Mouse (Mus musculus) kidney, embryonic 14.5 days (tissue): Measurements from ENCODE around the gene Rhoj. TPM values are rescaled to one million over a fixed set of nuclear protein-coding genes. Genes with fewer than 3 reads are reported as not detected.

Source experiments
- ATAC-seq: fragments of 200-750 bp; cut with Nextera tagmentation; 2 replicates; pipeline ENCODE4 v1.8.0; 2017; ENCODE audit warnings: moderate number of reproducible peaks, mild to moderate bottlenecking, moderate TSS enrichment, moderate library complexity; ENCODE audit not compliant: low FRiP score, low TSS enrichment
- H3K27ac ChIP-seq: fragments of 300-500 bp; sonication (generic); 2 replicates; pipeline ENCODE4 v1.5.1; 2014; ENCODE audit warnings: low read depth, mild to moderate bottlenecking, low read length, moderate library complexity, mixed read lengths
- H3K27me3 ChIP-seq: fragments of 300-500 bp; sonication (generic); 2 replicates; pipeline ENCODE4 v1.6.1; 2014; ENCODE audit warnings: mild to moderate bottlenecking, low read length; ENCODE audit not compliant: control insufficient read depth, insufficient read depth
- H3K36me3 ChIP-seq: fragments of 300-500 bp; sonication (generic); 2 replicates; pipeline ENCODE4 v1.6.1; 2014; ENCODE audit warnings: low read length, mixed read lengths; ENCODE audit not compliant: control insufficient read depth, insufficient read depth
- H3K4me1 ChIP-seq: fragments of 300-500 bp; sonication (generic); 2 replicates; pipeline ENCODE4 v1.6.1; 2014; ENCODE audit warnings: low read length, mixed read lengths; ENCODE audit not compliant: control insufficient read depth, insufficient read depth
- H3K4me2 ChIP-seq: fragments of 300-500 bp; sonication (generic); replicated peaks from 2 replicates; pipeline ENCODE4 v1.6.1; 2014; ENCODE audit warnings: low read depth, mild to moderate bottlenecking, low read length
- H3K4me3 ChIP-seq: fragments of 300-500 bp; sonication (generic); 2 replicates; pipeline ENCODE4 v1.5.1; 2014; ENCODE audit warnings: mild to moderate bottlenecking, low read length
- H3K9ac ChIP-seq: fragments of 300-500 bp; sonication (generic); 2 replicates; pipeline ENCODE4 v1.6.1; 2014; ENCODE audit warnings: low read depth, mild to moderate bottlenecking, low read length, moderate library complexity
- H3K9me3 ChIP-seq: fragments of 300-500 bp; sonication (generic); 2 replicates; pipeline ENCODE4 v1.6.1; 2016; ENCODE audit warnings: low read length; ENCODE audit not compliant: control insufficient read depth
- WGBS: fragments of 180-500 bp; shearing (Covaris S2); extraction: QIAGEN DNeasy Blood & Tissue Kit; methylation state at CpG from one replicate; pipeline ENCODE4 v1.1.7; 2014; 5-methylcytosine and 5-hydroxymethylcytosine counted together
- polyA plus RNA-seq: library from polyadenylated mRNA; unstranded; fragments of >200 nt; fragmentation: Nextera tagmentation; extraction: Ambion mirVana; gene quantifications from 2 replicates; pipeline ENCODE4 v1.2.1, GENCODE M21; 2014

Gene Rhoj
- polyA plus RNA-seq, 1 experiment from 2014 or later: 45.7 TPM

- Histone ChIP-seq H3K27me3 (no peaks in the 10 kb centered on the region), H3K36me3 (no peaks in the 10 kb centered on the region), H3K9ac (no peak overlapping the region), H3K27ac (no peak overlapping the region), H3K4me3 (no peak overlapping the region), H3K9me3 (no peaks in the 10 kb centered on the region), H3K4me1 (peaks cover 8% of the 10 kb centered on the region), H3K4me2 (no peak overlapping the region)
- ATAC-seq: no peak
- WGBS: 90% methylated on average over 4 of the region's 4 CpGs
Observed at GRCm38 (mm10) chr12:75357781-75358180, 49.7 kb downstream of the Rhoj start.

DNA sequence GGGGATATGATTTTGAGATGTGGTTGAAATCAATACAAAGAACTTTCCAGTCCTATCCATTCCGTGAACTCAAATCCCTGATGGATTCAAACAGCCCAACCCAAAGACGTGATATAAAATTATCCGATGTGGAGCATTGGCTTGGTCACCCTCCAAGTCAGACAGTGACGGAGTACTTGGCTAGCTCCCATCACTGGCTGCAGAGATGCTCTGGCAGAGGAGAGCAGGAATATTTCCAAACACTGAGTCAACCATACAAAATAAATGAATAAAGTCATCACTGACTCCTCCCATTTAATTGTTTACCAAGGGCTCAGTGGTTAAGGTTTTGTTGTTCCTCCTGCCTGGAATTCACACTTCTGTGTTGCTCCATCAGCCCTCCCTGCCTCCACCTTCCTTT, 50.6 kb downstream of the Rhoj start:
- no peaks in the 10 kb centered on the region for H3K27me3 ChIP-seq
- H3K36me3 ChIP-seq: no peaks in the 10 kb centered on the region
- no peaks in the 10 kb centered on the region for H3K9me3 ChIP-seq
- peaks cover 8% of the 10 kb centered on the region for H3K4me1 ChIP-seq
- H3K9ac ChIP-seq: no peak overlapping the region
- no peak overlapping the region for H3K4me2 ChIP-seq
- no peak overlapping the region for H3K27ac ChIP-seq
- no peak overlapping the region for H3K4me3 ChIP-seq
- ATAC-seq: no peak
- WGBS: 80% methylated on average over 4 of the region's 4 CpGs

DNA sequence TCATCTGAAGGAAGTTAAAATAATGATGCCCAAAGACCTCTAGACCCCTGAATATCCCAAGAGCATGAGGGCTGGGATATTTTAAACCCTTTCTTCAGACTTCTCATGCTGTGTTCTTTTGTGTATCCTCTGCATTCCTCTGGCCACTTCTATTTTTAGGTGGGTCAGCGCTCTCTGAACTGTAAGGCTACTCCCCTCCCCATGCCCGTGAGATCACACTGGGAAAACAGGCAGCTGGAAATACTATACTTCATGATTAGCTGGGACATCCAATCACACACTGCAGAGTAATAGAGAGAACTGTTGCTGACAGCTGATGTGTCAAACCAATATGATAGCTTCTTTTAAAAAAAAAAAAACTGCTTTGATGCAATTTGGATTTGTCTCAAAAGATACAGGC, 51.4 kb downstream of the Rhoj start:
- Histone ChIP-seq H3K36me3 (no peaks in the 10 kb centered on the region), H3K4me1 (peaks cover 8% of the 10 kb centered on the region), H3K9ac (no peak overlapping the region), H3K9me3 (no peaks in the 10 kb centered on the region), H3K27ac (no peak overlapping the region; the same call in 1 of the 2 replicates), H3K4me3 (no peak overlapping the region), H3K27me3 (no peaks in the 10 kb centered on the region), H3K4me2 (no peak overlapping the region)
- WGBS: 19% methylated on average over 2 of the region's 2 CpGs
- ATAC-seq: peak; percentile 74

GRCm38 (mm10) chr12:75359921-75360482, 51.9 kb downstream of the Rhoj start:
- Histone ChIP-seq H3K4me2 (no peak overlapping the region), H3K4me3 (no peak overlapping the region), H3K36me3 (no peaks in the 10 kb centered on the region), H3K27ac (no peak overlapping the region; the same call in 1 of the 2 replicates), H3K9me3 (no peaks in the 10 kb centered on the region), H3K27me3 (no peaks in the 10 kb centered on the region), H3K9ac (no peak overlapping the region), H3K4me1 (peaks cover 8% of the 10 kb centered on the region)
- no peak for ATAC-seq
- WGBS: 52% methylated on average over 5 of the region's 5 CpGs

DNA sequence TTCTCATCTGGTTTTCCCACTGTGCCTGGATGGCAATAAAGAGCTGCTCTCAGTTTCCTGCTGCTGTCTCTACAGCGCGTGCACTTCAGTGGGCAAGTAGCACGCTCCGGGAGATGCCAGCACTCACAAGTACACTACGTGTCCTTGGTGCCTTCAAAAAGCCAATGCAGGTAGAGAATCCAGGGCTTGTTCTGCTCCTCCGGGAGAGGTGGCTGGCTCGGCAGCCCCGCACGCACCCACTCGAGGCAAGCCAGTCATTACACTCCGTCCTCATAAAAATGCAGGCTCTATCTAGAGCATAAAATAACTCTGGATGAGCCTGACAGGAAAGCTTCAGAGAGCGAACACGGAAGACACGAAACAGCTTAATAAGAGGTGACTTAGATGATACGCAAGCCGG, 54.3 kb downstream of the Rhoj start:
- 95% methylated on average over 16 of the region's 16 CpGs for WGBS
- Histone ChIP-seq H3K4me1 (peaks cover 8% of the 10 kb centered on the region), H3K9ac (no peak overlapping the region), H3K4me2 (no peak overlapping the region), H3K4me3 (no peak overlapping the region), H3K9me3 (no peaks in the 10 kb centered on the region), H3K36me3 (no peaks in the 10 kb centered on the region), H3K27ac (no peak overlapping the region), H3K27me3 (no peaks in the 10 kb centered on the region)
- no peak for ATAC-seq

DNA sequence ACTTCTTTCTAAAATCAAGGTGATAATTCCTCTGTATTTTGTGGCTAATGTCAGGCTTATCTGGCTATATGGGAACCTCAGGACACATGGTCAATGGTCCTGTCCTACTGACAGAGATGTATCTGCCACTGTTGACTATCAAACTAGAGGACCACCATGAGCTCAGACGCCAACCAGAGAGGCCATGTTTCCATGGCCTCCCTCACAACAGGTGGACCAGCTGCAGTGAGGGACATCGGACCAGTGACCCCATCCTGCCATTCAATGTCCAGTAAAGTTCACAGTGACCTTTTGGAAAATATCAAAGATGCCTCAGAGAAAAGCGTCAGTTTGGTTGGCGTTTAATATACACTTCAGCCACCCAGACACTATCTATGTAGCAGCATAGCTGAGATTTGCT, 56.3 kb downstream of the Rhoj start:
- no peak overlapping the region for H3K4me3 ChIP-seq
- 94% methylated on average over 4 of the region's 4 CpGs for WGBS
- no peak overlapping the region for H3K9ac ChIP-seq
- H3K27me3 ChIP-seq: no peaks in the 10 kb centered on the region
- H3K4me1 ChIP-seq: peaks cover 11% of the 10 kb centered on the region
- no peak overlapping the region for H3K27ac ChIP-seq
- no peaks in the 10 kb centered on the region for H3K9me3 ChIP-seq
- ATAC-seq: no peak
- no peaks in the 10 kb centered on the region for H3K36me3 ChIP-seq
- no peak overlapping the region for H3K4me2 ChIP-seq

GRCm38 (mm10) chr12:75365621-75366124, 57.6 kb downstream of the Rhoj start:
- H3K36me3 ChIP-seq: no peaks in the 10 kb centered on the region
- H3K9me3 ChIP-seq: no peaks in the 10 kb centered on the region
- ATAC-seq: no peak
- 82% methylated on average over 14 of the region's 14 CpGs for WGBS
- H3K27ac ChIP-seq: no peak overlapping the region
- H3K4me3 ChIP-seq: no peak overlapping the region
- no peak overlapping the region for H3K9ac ChIP-seq
- no peaks in the 10 kb centered on the region for H3K27me3 ChIP-seq
- H3K4me2 ChIP-seq: no peak overlapping the region
- peaks cover 4% of the 10 kb centered on the region; the same call in 1 of the 2 replicates for H3K4me1 ChIP-seq

DNA sequence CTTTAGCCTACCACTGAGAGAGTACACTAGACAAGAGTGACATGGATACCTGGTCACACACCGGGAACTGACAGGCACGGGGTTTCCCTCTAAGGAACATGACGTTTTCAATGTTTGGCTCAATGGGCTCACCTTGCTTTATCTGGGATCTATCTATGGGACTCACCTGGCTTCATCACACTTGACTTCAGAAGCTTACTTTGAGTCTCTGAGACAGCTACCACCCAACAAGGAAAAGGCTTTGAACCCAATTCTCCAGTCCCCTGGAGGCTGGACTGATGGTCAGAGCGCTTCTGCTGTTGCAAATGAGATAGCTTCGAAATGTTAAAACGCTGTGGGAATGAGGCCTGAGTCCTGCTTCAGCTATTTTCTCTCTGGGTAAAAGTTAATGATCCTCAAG, 59.2 kb downstream of the Rhoj start:
- 0 out of 2 replicates have a peak, but pooled peaks have one; percentile 9 for ATAC-seq
- Histone ChIP-seq H3K9ac (no peak overlapping the region), H3K4me1 (peaks cover 4% of the 10 kb centered on the region; the same call in 1 of the 2 replicates), H3K27me3 (no peaks in the 10 kb centered on the region), H3K4me3 (no peak overlapping the region), H3K9me3 (no peaks in the 10 kb centered on the region), H3K4me2 (no peak overlapping the region), H3K27ac (no peak overlapping the region), H3K36me3 (no peaks in the 10 kb centered on the region)
- 72% methylated on average over 6 of the region's 6 CpGs for WGBS

- 60% methylated on average over 5 of the region's 5 CpGs for WGBS
- Histone ChIP-seq H3K9ac (no peak overlapping the region), H3K4me2 (no peak overlapping the region), H3K9me3 (no peaks in the 10 kb centered on the region), H3K36me3 (no peaks in the 10 kb centered on the region), H3K27ac (no peak overlapping the region), H3K4me3 (no peak overlapping the region), H3K27me3 (no peaks in the 10 kb centered on the region), H3K4me1 (peaks cover 4% of the 10 kb centered on the region; the same call in 1 of the 2 replicates)
- ATAC-seq: no peak
Observed at GRCm38 (mm10) chr12:75368527-75368926, 60.4 kb downstream of the Rhoj start.
